Mouse (Mus musculus): ENCODE measurements around the gene Npc2. TPM values are rescaled to one million over a fixed set of nuclear protein-coding genes. Genes with fewer than 3 reads are reported as not detected.

Gene Npc2
- total and polyA plus RNA-seq, 3 experiments, result 73.4 to 98.5 (median 89.0) TPM

DNA sequence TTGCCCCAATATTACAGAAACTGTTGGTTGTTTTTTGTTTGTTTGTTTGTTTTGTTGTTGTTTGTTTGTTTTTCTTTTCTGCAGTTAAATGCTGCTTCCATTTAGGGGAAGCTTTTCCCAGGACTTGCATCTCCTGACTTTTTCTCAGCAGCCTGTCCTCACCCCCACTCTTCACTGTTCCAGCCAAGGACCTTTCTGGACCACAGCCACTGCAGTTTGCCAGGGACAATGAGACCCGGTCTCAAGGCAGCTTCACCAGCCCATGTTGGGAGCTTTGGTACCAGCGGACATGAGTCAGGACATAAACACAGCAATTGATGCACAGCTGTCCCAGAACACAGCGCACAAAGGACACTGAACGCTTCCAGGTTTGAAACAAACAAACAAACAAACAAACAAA is 66.1 kb downstream of the Npc2 start:
- H3K9me3 ChIP-seq (replicated peaks; ENCODE audit: low read length), result no peaks in the 10 kb centered on the region
- no peak overlapping the region for H3K9ac ChIP-seq (ENCODE audit: insufficient read depth, low read depth)
- no peaks in the 10 kb centered on the region for H3K79me2 ChIP-seq (replicated peaks; ENCODE audit: control insufficient read depth, extremely low read depth, insufficient read depth, poor library complexity, severe bottlenecking)
- H3K36me3 ChIP-seq (replicated peaks in 1 of 2; ENCODE audit: control insufficient read depth in 1 of 2, insufficient read depth in 1 of 2, low read length in 1 of 2), result no peaks in the 10 kb centered on the region
- dilution Hi-C loops (cut with MboI; ENCODE audit: extremely low pct_ligation_motif_present, extremely low pct_unique_long_range_greater_than_20kb, low sequenced_read_pairs) (no loop called here), in situ Hi-C loops (cut with MboI; ENCODE audit: low pct_ligation_motif_present, low pct_unique_long_range_greater_than_20kb, low sequenced_read_pairs) (no loop called here)
- H3K27ac ChIP-seq (ENCODE audit: insufficient read depth, low read depth), result no peak overlapping the region
- H3K4me2 ChIP-seq (ENCODE audit: insufficient read depth, low read depth, poor library complexity, severe bottlenecking), result no peak overlapping the region
- peaks cover 0 to 7% of the 10 kb centered on the region in 2 experiments; a peak in 1 of 4 replicates for H3K4me1 ChIP-seq (ENCODE audit: control insufficient read depth in 1 of 2, insufficient read depth in 2 of 2)
- peaks cover 3% of the 10 kb centered on the region for H3K27me3 ChIP-seq (replicated peaks)
- H3K4me3 ChIP-seq (replicated peaks in 1 of 3; ENCODE audit: low read depth in 2 of 3, low read length in 2 of 3, poor library complexity in 1 of 3), result no peak overlapping the region
- TF ChIP-seq CHD1 (IDR thresholded peaks at IDR 0.05; ENCODE audit: low read depth, low read length) (no peak), MXI1 (IDR thresholded peaks at IDR 0.05; ENCODE audit: low read depth, low read length) (no peak), MAZ (IDR thresholded peaks at IDR 0.05; ENCODE audit: low read depth, low read length) (no peak), JUND (conservative IDR thresholded peaks at IDR 0.05; ENCODE audit: low read depth, low read length) (no peak), JUN (IDR thresholded peaks at IDR 0.05; ENCODE audit: insufficient read depth, low read depth, low read length) (no peak), POLR2A (IDR thresholded peaks at IDR 0.05; ENCODE audit: low read depth, low read length) (no peak)
- DNase-seq (ENCODE audit: extremely low read depth), result no peak

Other genes starting within 250 kb of the Npc2 start
- gene Vsx2, start 203.4 kb downstream of the Npc2 start, total RNA-seq (2012; rRNA removed), result not detected in 2 replicates
- not detected in 2 replicates for gene Vsx2, start 203.4 kb downstream of the Npc2 start, total RNA-seq (2014; rRNA removed)
- not detected in 2 replicates for gene Vsx2, start 203.4 kb downstream of the Npc2 start, polyA plus RNA-seq (2012; ENCODE audit: insufficient read length, low read depth)
- gene Abcd4, start 155.7 kb downstream of the Npc2 start, total RNA-seq (2012; rRNA removed), result 5.8 and 8.4 TPM in 2 replicates
- gene Abcd4, start 155.7 kb downstream of the Npc2 start, total RNA-seq (2014; rRNA removed), result 4.3 and 4.7 TPM in 2 replicates
- 10.2 and 11.1 TPM in 2 replicates for gene Abcd4, start 155.7 kb downstream of the Npc2 start, polyA plus RNA-seq (2012; ENCODE audit: insufficient read length, low read depth)
- gene Vrtn, start 132.1 kb downstream of the Npc2 start, total RNA-seq (2012; rRNA removed), result not detected in 2 replicates
- not detected in 2 replicates for gene Vrtn, start 132.1 kb downstream of the Npc2 start, total RNA-seq (2014; rRNA removed)
- gene Vrtn, start 132.1 kb downstream of the Npc2 start, polyA plus RNA-seq (2012; ENCODE audit: insufficient read length, low read depth), result not detected in 2 replicates
- gene Syndig1l, start 74.3 kb downstream of the Npc2 start, total RNA-seq (2012; rRNA removed), result not detected in 2 replicates
- gene Syndig1l, start 74.3 kb downstream of the Npc2 start, total RNA-seq (2014; rRNA removed), result not detected in 2 replicates
- gene Syndig1l, start 74.3 kb downstream of the Npc2 start, polyA plus RNA-seq (2012; ENCODE audit: insufficient read length, low read depth), result 0.16 TPM in 1 of 2 replicates, not detected in the other
- 59.1 and 59.7 TPM in 2 replicates for gene Isca2, start 99 bp upstream of the Npc2 start, total RNA-seq (2012; rRNA removed)
- 75.3 and 90.4 TPM in 2 replicates for gene Isca2, start 99 bp upstream of the Npc2 start, total RNA-seq (2014; rRNA removed)
- gene Isca2, start 99 bp upstream of the Npc2 start, polyA plus RNA-seq (2012; ENCODE audit: insufficient read length, low read depth), result 50.4 and 55.1 TPM in 2 replicates
- under 0.01 and 0.25 TPM in 2 replicates for gene Ltbp2, start 103.4 kb upstream of the Npc2 start, total RNA-seq (2012; rRNA removed)
- 0.19 TPM in 1 of 2 replicates, not detected in the other for gene Ltbp2, start 103.4 kb upstream of the Npc2 start, total RNA-seq (2014; rRNA removed)
- gene Ltbp2, start 103.4 kb upstream of the Npc2 start, polyA plus RNA-seq (2012; ENCODE audit: insufficient read length, low read depth), result 0.61 and 0.97 TPM in 2 replicates
- gene Fcf1, start 197.7 kb upstream of the Npc2 start, total RNA-seq (2012; rRNA removed), result 152 and 188 TPM in 2 replicates
- gene Fcf1, start 197.7 kb upstream of the Npc2 start, total RNA-seq (2014; rRNA removed), result 273 and 340 TPM in 2 replicates
- gene Fcf1, start 197.7 kb upstream of the Npc2 start, polyA plus RNA-seq (2012; ENCODE audit: insufficient read length, low read depth), result 239 and 265 TPM in 2 replicates
- gene Arel1, start 197.7 kb upstream of the Npc2 start, total RNA-seq (2012; rRNA removed), result 18.5 and 21.6 TPM in 2 replicates
- gene Arel1, start 197.7 kb upstream of the Npc2 start, total RNA-seq (2014; rRNA removed), result 20.0 and 22.5 TPM in 2 replicates
- gene Arel1, start 197.7 kb upstream of the Npc2 start, polyA plus RNA-seq (2012; ENCODE audit: insufficient read length, low read depth), result 14.2 and 16.9 TPM in 2 replicates
- 20.1 and 22.3 TPM in 2 replicates for gene Ylpm1, start 223.2 kb upstream of the Npc2 start, total RNA-seq (2012; rRNA removed)
- gene Ylpm1, start 223.2 kb upstream of the Npc2 start, total RNA-seq (2014; rRNA removed), result 19.3 and 20.7 TPM in 2 replicates
- 56.8 and 58.7 TPM in 2 replicates for gene Ylpm1, start 223.2 kb upstream of the Npc2 start, polyA plus RNA-seq (2012; ENCODE audit: insufficient read length, low read depth)

Measured in CH12.LX (cell line).